Mouse (Mus musculus) heart, adult 2 months (tissue): ENCODE measurements around the gene Ccdc82. TPM values are rescaled to one million over a fixed set of nuclear protein-coding genes. Genes with fewer than 3 reads are reported as not detected.

Source experiments
- DNase-seq, 2 experiments: peaks; one replicate each; pipeline ENCODE4 v3.0.0; 2021
- H3K27ac ChIP-seq: fragments of 200-600 bp; 2 replicates; pipeline ENCODE4 v1.8.1; 2022
- H3K27me3 ChIP-seq: fragments of 200-500 bp; 2 replicates; pipeline ENCODE4 v1.6.1; 2012; ENCODE audit warnings: mild to moderate bottlenecking, low read length, inconsistent platforms, mixed read lengths; ENCODE audit not compliant: control insufficient read depth, insufficient read depth
- H3K36me3 ChIP-seq: fragments of 200-500 bp; 2 replicates; pipeline ENCODE4 v1.6.1; 2012; ENCODE audit warnings: low read length, inconsistent platforms; ENCODE audit not compliant: control insufficient read depth, insufficient read depth
- H3K4me1 ChIP-seq: fragments of 200-500 bp; 2 replicates; pipeline ENCODE4 v1.6.1; 2011; ENCODE audit warnings: low read length; ENCODE audit not compliant: control insufficient read depth, insufficient read depth
- H3K4me3 ChIP-seq: fragments of 200-600 bp; 2 replicates; pipeline ENCODE4 v1.8.1; 2022
- H3K79me2 ChIP-seq: fragments of 200-500 bp; replicated peaks from 2 replicates; pipeline ENCODE4 v1.6.1; 2012; ENCODE audit warnings: mild to moderate bottlenecking, inconsistent platforms, low read length, moderate library complexity, mixed read lengths; ENCODE audit not compliant: control insufficient read depth, insufficient read depth
- H3K9ac ChIP-seq: fragments of 200-500 bp; 2 replicates; pipeline ENCODE4 v1.6.1; 2012; ENCODE audit warnings: low read depth, mild to moderate bottlenecking, control low read depth, inconsistent platforms, low read length, mixed read lengths
- CTCF ChIP-seq: fragments of 200-600 bp; IDR thresholded peaks from 2 replicates; pipeline ENCODE4 v1.8.1; 2022; ENCODE audit warnings: antibody characterized with exemption, mild to moderate bottlenecking, moderate library complexity
- EP300 ChIP-seq: fragments of 200-500 bp; IDR thresholded peaks from 2 replicates; pipeline ENCODE4 v1.6.1; 2011; ENCODE audit warnings: low read depth, low read length, control low read depth; ENCODE audit not compliant: insufficient read depth
- POLR2A ChIP-seq: fragments of 200-500 bp; IDR thresholded peaks from 2 replicates; pipeline ENCODE4 v1.6.1; 2011; ENCODE audit warnings: mild to moderate bottlenecking, low read depth, low read length, control low read depth; ENCODE audit not compliant: insufficient read depth
- WGBS: fragments of 180-500 bp; shearing (Covaris S2); methylation state at CpG from one replicate; pipeline ENCODE4 v1.1.7; 2018; 5-methylcytosine and 5-hydroxymethylcytosine counted together
- intact Hi-C: fragments of 180-260 bp; cut with DNase I; formaldehyde crosslinking; loops from one replicate; pipeline ENCODE4 v1.15.1; 2025
- polyA plus RNA-seq: library from polyadenylated mRNA; depleted of rRNA; stranded (reverse); fragments of >200 nt; gene quantifications from 2 replicates; pipeline ENCODE4 v1.2.3, GENCODE M21; 2012; rRNA removed
- total RNA-seq, 2 experiments: library from RNA; stranded (reverse); gene quantifications; 2 replicates each; pipeline ENCODE4 v1.2.3; 2021

Ccdc82 gene
- total and polyA plus RNA-seq, 3 experiments: 4.6 to 9.3 (median 8.5) TPM

GRCm38 (mm10) chr9:13315393-13315792 is 68.6 kb downstream of the Ccdc82 start:
- intact Hi-C loops: no loop called here
- peaks cover 4% of the 10 kb centered on the region for H3K36me3 ChIP-seq
- H3K27ac ChIP-seq: peak overlapping the region; percentile 6; the same call in 1 of the 2 replicates
- 56% methylated on average over 5 of the region's 5 CpGs for WGBS
- H3K79me2 ChIP-seq: peaks cover 3% of the 10 kb centered on the region; the same call in 1 of the 2 replicates
- TF ChIP-seq EP300 (no peak), CTCF (no peak), POLR2A (no peak)
- H3K27me3 ChIP-seq: no peaks in the 10 kb centered on the region
- H3K4me3 ChIP-seq: no peak overlapping the region
- peaks cover 14% of the 10 kb centered on the region for H3K4me1 ChIP-seq
- DNase-seq: no peak
- H3K9ac ChIP-seq: no peak overlapping the region

- no peak for DNase-seq
These were observed 72.8 kb downstream of the Ccdc82 start for GRCm38 (mm10) chr9:13319566-13319965.

GRCm38 (mm10) chr9:13320800-13321364 is 74.1 kb downstream of the Ccdc82 start:
- 65% methylated on average over 5 of the region's 5 CpGs for WGBS
- H3K27ac ChIP-seq: no peak overlapping the region
- no peak overlapping the region for H3K4me3 ChIP-seq
- peaks cover 2% of the 10 kb centered on the region for H3K79me2 ChIP-seq
- no peak overlapping the region for H3K9ac ChIP-seq
- H3K36me3 ChIP-seq: peaks cover 9% of the 10 kb centered on the region
- peaks cover 15% of the 10 kb centered on the region for H3K4me1 ChIP-seq
- TF ChIP-seq EP300: no peak
- TF ChIP-seq CTCF: no peak
- no peak for TF ChIP-seq POLR2A
- H3K27me3 ChIP-seq: no peaks in the 10 kb centered on the region
- intact Hi-C loops: no loop called here
- DNase-seq: no peak

More at GRCm38 (mm10) chr9:13319566-13319965, 72.8 kb downstream of the Ccdc82 start:
- no peak for TF ChIP-seq CTCF
- no peak for TF ChIP-seq EP300
- TF ChIP-seq POLR2A: no peak
- peaks cover 19% of the 10 kb centered on the region for H3K4me1 ChIP-seq
- 95% methylated on average over 2 of the region's 2 CpGs for WGBS
- H3K9ac ChIP-seq: no peak overlapping the region
- H3K4me3 ChIP-seq: no peak overlapping the region
- H3K36me3 ChIP-seq: peaks cover 11% of the 10 kb centered on the region
- H3K27me3 ChIP-seq: no peaks in the 10 kb centered on the region
- H3K27ac ChIP-seq: no peak overlapping the region
- intact Hi-C loops: no loop called here
- H3K79me2 ChIP-seq: peaks cover 2% of the 10 kb centered on the region

DNA sequence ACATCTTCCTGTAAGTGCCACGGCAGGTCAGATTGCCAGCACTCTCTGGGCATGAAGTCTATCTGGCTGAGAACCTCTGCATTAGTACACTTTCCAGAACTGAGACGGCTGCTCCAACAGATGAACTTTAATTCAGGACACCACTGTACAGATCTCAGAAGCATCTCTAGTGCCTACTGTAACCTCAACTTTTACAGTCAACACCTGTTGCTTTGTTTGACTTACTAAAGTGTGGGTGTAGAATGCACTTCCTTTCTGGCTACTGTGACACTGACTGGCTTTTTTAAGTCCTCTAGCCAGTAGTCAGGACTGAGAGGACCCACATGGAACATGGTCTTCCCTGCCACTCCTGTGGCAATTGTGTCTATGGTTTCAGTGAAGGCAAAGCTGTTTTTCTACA is 76.3 kb downstream of the Ccdc82 start:
- intact Hi-C loops: no loop called here
- TF ChIP-seq EP300 (no peak), CTCF (no peak)
- Histone ChIP-seq H3K27me3 (no peaks in the 10 kb centered on the region), H3K4me1 (peaks cover 13% of the 10 kb centered on the region), H3K27ac (peak overlapping the region; percentile 58), H3K79me2 (peaks cover 2% of the 10 kb centered on the region), H3K4me3 (no peak overlapping the region), H3K36me3 (peaks cover 9% of the 10 kb centered on the region), H3K9ac (no peak overlapping the region)
- no peak for DNase-seq
- 12% methylated on average over 2 of the region's 2 CpGs for WGBS

- Histone ChIP-seq H3K27ac (peak overlapping the region; percentile 58), H3K4me1 (peaks cover 13% of the 10 kb centered on the region), H3K36me3 (peaks cover 9% of the 10 kb centered on the region), H3K79me2 (no peaks in the 10 kb centered on the region; the same call in 1 of the 2 replicates), H3K4me3 (no peak overlapping the region), H3K27me3 (no peaks in the 10 kb centered on the region), H3K9ac (no peak overlapping the region)
- WGBS: 24% methylated on average over 1 of the region's 1 CpGs
- no peak for TF ChIP-seq CTCF
- no peak for TF ChIP-seq POLR2A
- no peak for TF ChIP-seq EP300
- intact Hi-C loops: no loop called here
- peak in 1 of 2 experiments; percentile 38 for DNase-seq
These were observed 76.9 kb downstream of the Ccdc82 start for GRCm38 (mm10) chr9:13323612-13324011.

Other genes with a start within 250 kb of the Ccdc82 start
- 1 to 10 TPM; 5.3 to 5.7 TPM for gene Jrkl, start 1.1 kb upstream of the Ccdc82 start, total RNA-seq
- gene Jrkl, start 1.1 kb upstream of the Ccdc82 start, polyA plus RNA-seq: 0.80 and 1.9 TPM in 2 replicates
- gene Maml2, start 51.0 kb downstream of the Ccdc82 start, total RNA-seq: 1 to 10 TPM; 5.7 to 6.5 TPM
- gene Maml2, start 51.0 kb downstream of the Ccdc82 start, polyA plus RNA-seq: 4.8 and 6.2 TPM in 2 replicates
- gene Gm17571, start 199.8 kb downstream of the Ccdc82 start, total RNA-seq: not detected
- gene Gm17571, start 199.8 kb downstream of the Ccdc82 start, polyA plus RNA-seq: not detected in 2 replicates